Mouse (Mus musculus): ENCODE measurements around the gene Dcun1d1. TPM values are rescaled to one million over a fixed set of nuclear protein-coding genes. Genes with fewer than 3 reads are reported as not detected.

Gene Dcun1d1
- polyA plus RNA-seq (2012), result 7.3 and 11.6 TPM in 2 replicates

DNA sequence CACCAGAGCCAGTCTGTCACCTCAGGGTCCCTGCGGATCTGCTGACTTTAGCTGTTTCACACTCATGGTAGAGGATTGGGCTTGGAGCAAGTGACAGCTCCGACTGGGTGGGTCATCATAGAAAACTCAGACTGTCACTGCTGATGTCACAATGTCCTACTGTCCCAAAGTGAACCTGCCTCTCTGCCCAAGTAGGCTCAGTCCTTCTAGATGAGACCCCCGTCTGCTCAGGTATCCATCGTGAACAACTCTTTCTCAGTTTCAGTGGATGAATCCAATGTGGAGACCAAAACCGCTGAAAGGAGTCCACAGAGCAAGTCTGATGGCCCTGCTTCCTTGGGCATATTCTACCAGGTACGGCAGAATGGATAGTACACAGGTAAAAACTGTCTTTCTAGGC is at the start of gene Dcun1d1:
Dcun1d1 (minus strand) TSS at position 101 of the 400 bp plus-strand sequence.
- no peak for TF ChIP-seq GATA1 (IDR thresholded peaks at IDR 0.05; ENCODE audit: low read length)

DNA sequence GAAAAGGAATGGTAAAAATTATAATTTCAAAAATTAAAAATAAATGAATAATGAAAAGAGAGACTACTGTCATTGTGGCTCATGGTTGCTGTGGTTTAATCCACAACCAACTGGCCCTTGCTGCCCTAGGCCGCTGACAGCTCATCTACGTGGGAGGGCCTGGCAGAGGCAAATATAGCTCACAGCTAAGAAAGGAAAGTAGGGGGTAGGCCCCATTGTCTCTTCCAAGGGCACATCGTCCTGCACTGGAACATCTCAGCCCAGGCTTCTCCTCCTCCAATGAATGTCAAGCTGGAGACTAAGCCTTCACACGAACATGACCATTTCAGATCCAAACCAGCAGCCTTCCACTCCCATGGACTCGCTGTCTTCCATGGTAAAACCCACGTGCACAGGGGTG is 49.0 kb upstream of the Dcun1d1 start:
- TF ChIP-seq GATA1 (IDR thresholded peaks at IDR 0.05; ENCODE audit: low read length), result no peak

DNA sequence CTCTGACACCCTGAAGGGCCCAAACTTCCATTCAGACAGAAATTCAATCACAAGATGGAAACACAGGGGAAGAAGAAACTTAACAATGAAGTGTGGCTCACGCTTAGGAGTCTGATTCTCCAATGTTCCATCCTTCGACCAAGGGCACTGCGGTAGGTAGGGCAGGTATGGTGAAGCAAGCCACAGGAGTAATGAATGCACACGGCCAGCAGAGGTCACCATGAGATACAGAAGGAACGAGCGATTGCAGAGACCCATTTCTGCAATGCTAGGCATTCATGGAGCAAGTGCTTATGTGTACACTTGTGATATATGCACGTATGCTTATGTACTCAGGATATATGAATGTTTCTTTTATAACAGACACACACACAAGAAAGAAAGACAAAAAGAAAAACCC is 36.3 kb upstream of the Dcun1d1 start:
- TF ChIP-seq GATA1 (IDR thresholded peaks at IDR 0.05; ENCODE audit: low read length), result no peak

DNA sequence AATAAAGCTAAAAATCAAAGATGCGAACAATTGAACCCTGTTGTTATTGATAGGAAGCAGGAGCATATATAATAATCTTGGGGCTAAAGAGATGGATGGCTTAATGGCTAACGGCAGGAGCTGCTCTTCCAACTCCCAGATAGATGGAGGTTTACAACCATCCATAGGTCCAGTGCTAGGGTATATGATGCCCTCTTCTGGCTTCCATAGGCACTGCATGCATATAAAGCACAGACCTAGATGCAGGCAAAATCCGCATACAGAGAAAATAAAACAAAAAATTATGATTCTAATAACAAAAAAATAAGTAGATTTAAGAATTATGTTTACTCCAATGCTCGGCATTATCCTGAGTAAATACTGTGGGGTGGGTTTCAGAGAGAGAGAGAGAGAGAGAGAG is 35.7 kb upstream of the Dcun1d1 start:
- no peak for TF ChIP-seq GATA1 (IDR thresholded peaks at IDR 0.05; ENCODE audit: low read length)

DNA sequence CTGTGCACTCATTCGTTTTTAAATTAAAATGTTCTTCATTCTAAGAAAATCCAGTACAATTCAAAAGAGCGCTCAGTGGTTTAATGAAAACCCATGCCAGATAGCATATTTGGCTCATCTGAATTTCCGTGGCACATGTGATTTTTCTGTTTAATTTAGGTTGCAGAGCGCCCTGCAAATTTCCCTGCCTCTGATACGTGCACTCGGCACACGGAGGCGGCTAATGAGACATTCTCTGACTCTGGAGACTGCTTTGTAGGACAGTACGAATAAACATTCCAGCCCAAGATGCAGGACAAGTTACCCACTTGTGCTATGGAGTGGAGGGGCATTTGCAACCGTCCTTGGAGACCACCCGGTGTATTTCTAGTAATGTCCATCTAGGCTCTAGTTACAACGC is 33.9 kb upstream of the Dcun1d1 start:
- no peak for TF ChIP-seq GATA1 (IDR thresholded peaks at IDR 0.05; ENCODE audit: low read length)

DNA sequence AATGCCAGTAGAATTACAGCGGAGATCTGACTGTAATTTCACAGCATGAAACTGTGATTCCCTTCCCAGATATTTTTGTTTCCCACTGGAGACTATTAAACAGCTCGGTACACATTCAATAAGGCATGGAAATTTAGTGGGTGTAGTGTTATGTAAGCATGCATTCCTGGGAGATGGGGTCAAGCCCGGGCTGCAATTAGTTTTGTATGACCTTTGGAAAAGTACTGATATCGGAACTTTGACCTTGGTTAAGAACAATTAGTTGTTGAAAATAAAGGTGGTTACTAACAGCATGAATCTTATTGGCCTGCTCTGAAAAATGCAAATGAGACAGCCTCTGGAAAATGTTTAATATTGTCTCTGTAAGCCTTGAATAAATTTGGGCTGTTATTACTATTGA is 33.2 kb upstream of the Dcun1d1 start:
- no peak for TF ChIP-seq GATA1 (IDR thresholded peaks at IDR 0.05; ENCODE audit: low read length)

DNA sequence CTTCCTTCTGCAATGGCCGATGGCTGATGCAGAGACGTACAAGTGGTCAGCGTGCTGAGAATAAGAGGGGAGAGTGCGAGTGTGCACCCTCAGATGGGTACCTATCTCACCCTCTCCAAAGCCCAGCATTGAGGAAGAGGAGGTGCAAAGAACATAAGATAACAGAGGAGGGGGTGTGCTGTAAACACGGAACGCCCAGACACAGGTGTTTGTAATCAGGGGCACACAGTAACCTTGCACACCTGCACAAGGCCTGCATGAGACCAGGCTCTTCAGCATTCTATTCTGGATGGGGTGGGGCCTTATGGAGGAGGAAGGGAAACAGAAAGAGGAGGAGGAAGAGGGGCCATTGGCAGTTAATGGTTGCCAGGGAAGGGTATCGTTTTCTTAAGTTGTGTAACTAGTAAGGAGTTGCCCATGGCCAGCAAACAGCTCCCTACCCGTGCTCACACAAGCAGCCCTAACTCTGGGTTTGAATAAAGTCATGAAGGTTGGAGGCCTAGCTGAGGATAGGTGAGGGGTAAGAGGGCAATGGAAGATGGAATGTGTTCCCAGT is 30.2 kb upstream of the Dcun1d1 start:
- TF ChIP-seq GATA1 (IDR thresholded peaks at IDR 0.05; ENCODE audit: low read length), result no peak

DNA sequence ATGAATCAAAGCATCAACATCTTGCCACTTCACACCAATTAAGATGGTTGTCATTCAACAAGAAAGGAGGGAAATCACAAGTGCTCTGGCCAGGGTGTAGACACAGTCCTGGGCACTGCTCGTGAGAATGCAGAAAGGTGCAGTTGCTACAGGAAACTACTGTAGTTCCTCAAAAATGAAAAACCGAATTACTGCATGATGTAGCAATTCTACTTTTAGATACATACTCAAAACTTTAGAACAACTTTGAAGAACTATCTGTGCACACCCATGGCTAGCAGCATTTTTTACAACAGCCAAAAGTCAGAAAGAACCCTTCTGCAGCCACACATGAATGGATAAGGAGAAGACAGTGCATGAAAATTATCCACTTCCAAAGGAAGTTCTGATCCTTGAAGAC is 29.2 kb upstream of the Dcun1d1 start:
- TF ChIP-seq GATA1 (IDR thresholded peaks at IDR 0.05; ENCODE audit: low read length), result no peak

DNA sequence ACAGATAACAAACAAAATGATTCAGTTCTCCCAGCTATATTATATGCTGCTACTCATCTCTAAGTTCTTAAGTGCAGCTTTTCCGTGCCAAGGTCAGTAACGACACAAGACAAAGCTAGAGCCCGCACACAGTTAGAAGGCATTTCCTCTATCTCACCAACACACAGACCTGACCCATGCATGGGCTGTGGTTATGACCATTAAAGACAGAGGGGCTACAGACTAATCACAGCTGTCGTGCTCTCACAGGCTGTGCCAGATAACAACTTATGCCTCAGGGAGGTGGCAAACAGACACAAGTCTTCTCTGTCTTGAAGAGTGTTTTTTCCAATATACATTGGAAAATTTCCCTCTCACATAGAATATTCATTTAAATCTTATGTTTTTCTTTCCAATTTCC is 27.7 kb upstream of the Dcun1d1 start:
- TF ChIP-seq GATA1 (IDR thresholded peaks at IDR 0.05; ENCODE audit: low read length), result no peak

DNA sequence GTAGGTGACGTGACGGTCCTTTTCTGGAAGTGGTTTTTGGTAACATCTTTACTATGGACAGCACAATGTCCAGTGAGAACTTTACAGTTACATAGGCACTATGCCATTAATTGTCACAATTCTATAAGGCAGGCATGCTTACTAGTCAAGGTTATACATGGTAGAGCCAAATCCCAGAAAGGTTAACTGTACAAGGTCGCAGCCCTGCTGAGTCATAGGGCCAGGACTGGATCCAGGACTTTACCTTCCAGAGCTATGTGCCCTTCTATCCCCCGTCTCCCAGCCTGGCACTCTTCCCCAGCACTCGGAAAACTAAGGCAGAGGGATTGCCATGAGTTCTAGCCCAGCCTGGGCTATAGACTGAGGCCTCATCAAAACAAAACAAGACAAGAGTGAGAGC is 26.7 kb upstream of the Dcun1d1 start:
- no peak for TF ChIP-seq GATA1 (IDR thresholded peaks at IDR 0.05; ENCODE audit: low read length)

DNA sequence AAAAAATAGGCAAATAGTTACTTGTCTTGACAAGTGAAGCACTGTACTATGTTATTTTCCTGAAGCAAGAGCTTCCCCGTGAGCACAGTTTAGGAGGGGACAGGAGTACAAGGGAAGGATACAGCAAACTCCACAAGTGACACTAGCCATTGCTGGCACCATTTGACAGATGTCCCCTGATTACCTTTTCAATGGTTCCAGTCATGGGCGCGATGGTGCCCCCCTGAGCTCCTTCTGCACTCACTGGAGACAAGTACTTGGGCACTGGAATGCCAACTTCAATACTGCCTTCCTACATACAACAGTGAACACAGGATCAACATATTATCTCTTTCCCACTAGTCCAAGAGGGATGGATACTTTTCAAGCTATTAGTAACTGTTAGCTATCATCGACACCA is 26.2 kb upstream of the Dcun1d1 start:
- TF ChIP-seq GATA1 (IDR thresholded peaks at IDR 0.05; ENCODE audit: low read length), result no peak

DNA sequence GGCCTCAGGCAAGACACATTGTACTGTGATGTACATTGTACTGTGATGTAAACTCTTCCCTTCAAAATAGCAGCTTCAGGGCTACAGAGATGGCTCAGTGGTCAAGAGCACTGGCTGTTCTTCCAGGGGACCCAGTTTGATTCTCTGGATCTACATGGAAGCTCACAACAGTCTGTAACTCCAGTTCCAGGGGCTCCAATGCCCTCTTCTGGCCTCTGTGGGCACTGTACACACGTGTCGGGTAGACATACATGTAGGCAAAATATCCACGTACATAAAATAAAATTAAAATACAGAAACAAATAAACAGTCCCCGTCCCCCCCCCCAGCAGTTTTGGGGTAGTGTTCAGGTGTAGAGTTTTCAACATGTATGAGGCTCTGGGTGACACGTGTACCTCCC is 25.7 kb upstream of the Dcun1d1 start:
- TF ChIP-seq GATA1 (IDR thresholded peaks at IDR 0.05; ENCODE audit: low read length), result no peak

DNA sequence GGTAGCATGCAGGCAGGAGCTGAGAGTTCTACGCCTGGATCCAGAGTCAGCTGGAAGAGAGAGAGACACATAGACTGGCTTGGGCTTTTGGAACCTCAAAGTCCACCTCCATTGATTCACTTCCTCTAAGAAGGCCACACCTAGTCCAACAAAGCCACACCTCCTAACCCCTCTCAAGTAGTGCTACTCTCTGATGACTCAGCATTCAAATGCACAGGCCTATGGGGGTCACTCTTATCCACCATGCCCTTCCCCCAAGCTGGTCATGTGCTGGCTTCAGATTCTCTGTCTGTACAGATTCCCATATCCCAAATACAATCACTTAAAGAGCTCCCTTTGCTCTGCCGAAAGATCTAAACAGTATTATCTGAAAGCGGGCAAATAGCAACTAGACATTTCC is 20.0 kb upstream of the Dcun1d1 start:
- TF ChIP-seq GATA1 (IDR thresholded peaks at IDR 0.05; ENCODE audit: low read length), result no peak

DNA sequence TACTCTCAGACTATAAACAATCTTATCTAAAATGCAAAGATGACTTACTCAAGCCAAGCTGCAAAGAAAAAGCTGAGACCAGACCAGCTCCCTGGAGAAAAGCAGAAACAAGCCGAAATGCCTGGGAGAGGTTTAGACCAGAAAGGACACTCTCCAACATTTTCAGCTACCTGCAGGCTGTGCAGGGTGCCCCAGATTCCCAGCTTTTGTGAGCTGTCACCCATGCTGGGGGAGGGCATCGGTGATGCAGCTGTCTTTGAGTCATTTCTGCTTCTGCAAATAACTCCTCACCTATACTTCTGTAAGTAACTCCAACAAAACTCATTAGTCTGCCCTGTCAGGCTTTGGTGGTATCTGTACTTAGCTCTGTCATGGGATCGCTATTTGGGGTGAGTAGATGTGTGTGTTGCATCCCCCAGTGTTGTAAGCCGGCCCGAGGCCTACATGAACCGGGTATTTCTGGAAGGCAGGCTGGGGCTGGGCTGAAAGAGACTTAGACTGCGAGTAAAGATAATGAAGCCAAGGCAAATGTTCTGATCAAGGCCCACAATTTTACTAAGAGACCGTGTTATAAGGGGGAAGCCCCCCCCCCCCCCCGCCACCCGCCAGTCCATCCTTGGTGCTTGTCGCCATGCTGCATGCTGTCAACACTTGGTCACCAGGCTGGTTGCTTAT is 17.8 kb upstream of the Dcun1d1 start:
- no peak for TF ChIP-seq GATA1 (IDR thresholded peaks at IDR 0.05; ENCODE audit: low read length)

DNA sequence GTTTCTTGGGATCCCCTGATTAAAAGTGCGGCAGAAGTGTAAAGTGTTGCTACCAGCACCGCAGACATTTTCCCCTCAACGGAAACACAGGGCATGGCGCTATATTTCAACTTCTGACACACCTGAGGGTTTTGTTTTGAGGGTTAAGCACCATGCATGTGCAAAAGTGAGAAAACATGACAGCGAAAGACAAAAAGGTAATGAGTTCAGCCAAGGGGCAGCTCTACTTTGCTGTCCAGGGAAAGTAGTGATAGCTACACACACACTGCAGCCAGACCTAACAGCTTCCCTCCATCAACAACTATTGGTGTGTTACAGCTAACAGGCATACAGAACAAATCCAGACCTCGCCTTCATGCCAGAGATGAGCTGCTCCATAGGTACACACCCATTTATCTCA is 16.6 kb upstream of the Dcun1d1 start:
- TF ChIP-seq GATA1 (IDR thresholded peaks at IDR 0.05; ENCODE audit: low read length), result no peak

DNA sequence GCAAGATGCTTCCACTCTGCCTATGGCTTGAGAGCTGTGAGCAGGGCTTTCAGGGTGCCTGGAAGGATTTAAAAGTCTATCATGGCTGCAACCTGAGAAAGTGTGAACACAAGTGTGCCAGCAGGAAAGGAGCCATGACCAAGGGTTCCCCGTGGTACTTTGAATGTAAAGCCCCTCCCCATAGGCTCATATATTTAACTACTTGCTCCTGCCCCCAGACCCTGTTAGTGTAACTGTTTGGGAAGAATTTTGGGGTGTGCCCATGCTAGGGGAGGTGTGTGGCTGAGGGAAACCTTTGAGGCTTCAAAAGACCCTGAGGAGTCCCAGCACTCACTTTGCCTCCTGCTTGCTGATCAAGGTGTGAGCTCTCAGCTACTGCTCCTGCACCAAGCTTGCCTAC is 15.9 kb upstream of the Dcun1d1 start:
- no peak for TF ChIP-seq GATA1 (IDR thresholded peaks at IDR 0.05; ENCODE audit: low read length)

DNA sequence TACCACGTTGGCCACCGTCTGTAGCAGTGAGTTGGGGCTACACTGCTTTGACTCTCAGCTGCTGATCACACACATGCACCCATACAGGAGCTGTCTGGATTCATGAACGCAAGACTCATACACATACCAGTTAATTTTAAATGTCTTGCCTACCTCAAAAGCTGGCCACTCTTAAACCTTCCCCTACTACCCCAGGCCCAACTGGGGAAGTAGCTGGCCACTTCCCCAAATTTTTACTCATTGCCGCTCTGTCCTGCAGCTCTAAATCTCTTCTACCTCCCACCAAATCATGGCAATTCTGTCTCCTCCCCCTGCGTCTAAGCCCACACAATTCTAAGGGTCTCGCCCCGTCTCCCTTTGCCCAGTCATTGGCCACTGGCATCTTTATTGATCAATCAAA is 11.0 kb upstream of the Dcun1d1 start:
- TF ChIP-seq GATA1 (IDR thresholded peaks at IDR 0.05; ENCODE audit: low read length), result no peak

Data from G1E-ER4 (cell line).